Mouse (Mus musculus) kidney, adult 8-10 months (tissue): Measurements from ENCODE around the gene Fam71e1.

Source experiments
- DNase-seq, 2 experiments: peaks; one replicate each; pipeline ENCODE4 v3.0.0; 2022

The Fam71e1 gene

GRCm38 (mm10) chr7:44501563-44502115 is 5.3 kb downstream of the Fam71e1 start:
- peak; percentile 31 to 65 for DNase-seq

DNA sequence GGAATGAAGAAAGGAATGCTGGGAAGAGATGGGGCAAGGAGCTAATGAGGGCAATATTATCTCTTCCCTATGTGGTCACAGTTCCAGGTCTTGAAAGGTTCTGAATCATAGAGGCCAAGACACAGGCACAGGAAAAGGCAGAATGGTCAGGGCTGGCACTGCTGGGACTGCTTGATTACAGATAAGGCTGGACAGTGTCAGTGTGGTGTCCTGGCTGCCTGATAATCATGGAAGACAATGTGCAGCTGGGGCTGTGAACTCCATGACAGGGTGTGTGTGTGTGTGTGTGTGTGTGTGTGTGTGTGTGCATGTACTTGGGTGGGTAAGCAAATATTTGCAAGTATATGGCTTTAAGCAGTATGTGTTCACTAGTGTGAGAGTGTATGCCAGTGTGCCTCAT is 11.1 kb downstream of the Fam71e1 start:
- DNase-seq: no peak

DNA sequence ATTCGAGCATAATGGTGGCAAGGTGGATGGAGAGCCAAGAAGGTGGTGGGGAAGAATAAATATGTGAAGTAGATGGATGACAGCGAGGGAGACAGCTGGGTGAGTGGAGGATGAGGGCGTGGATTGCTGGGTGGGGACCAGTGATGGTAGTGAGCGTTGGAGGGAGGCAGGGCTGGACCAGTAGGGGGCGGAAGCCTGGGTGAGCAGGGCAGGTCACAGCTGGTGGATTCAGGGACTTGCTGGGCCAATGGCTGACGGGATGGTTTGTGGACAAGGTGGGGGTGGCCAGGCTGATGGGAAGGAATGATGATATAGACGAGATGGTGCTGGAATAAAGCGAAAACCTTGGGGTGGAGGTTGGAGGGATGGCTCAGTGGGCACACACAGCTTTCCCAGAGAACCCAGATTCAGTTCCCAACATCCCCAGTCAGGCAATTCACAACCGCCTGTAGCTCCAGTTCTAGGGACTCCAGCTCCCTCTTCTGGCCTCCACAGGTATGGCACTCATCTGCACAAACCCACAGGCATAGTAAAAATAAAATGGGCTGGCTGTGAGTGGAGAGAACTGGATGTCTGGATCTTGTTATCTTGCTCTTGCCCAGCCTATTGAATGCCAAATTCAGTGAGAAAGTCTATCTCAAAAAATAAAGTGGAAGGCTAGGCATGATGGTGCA is 23.0 kb downstream of the Fam71e1 start:
- DNase-seq: no peak

GRCm38 (mm10) chr7:44520990-44521389 is 24.6 kb downstream of the Fam71e1 start:
- no peak for DNase-seq

GRCm38 (mm10) chr7:44521710-44522109 is 25.3 kb downstream of the Fam71e1 start:
- peak in 1 of 2 experiments; percentile 65 for DNase-seq

- DNase-seq: no peak
Observed at GRCm38 (mm10) chr7:44523056-44523455, 26.7 kb downstream of the Fam71e1 start.

DNA sequence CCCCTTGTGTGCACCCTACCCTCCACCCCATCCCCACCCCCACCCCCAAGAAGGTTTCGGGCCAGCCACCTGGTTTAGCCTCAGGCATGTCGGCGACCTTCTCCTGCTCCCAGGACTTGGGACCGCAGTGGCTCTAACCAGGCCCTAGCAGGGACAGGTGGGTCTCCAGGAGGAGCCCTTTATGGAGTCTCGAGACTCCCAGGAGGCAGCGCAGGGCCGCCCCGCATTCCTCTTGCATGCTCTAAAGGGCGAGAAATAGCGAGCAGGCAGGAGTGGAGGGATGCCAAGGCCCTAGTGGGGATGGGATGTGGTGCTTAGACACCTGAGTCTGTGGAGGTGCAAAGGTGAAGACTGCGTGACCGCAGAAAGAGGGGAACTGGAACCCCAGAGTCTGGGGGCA is 28.1 kb downstream of the Fam71e1 start, which contains the start of gene Mybpc2:
Gene Mybpc2 (minus strand): TSS at position 155 of the 400 bp plus-strand sequence.
- DNase-seq: peak; percentile 34 to 41

- DNase-seq: peak; percentile 90 to 92
Observed at GRCm38 (mm10) chr7:44525126-44525832, 28.9 kb downstream of the Fam71e1 start.

DNA sequence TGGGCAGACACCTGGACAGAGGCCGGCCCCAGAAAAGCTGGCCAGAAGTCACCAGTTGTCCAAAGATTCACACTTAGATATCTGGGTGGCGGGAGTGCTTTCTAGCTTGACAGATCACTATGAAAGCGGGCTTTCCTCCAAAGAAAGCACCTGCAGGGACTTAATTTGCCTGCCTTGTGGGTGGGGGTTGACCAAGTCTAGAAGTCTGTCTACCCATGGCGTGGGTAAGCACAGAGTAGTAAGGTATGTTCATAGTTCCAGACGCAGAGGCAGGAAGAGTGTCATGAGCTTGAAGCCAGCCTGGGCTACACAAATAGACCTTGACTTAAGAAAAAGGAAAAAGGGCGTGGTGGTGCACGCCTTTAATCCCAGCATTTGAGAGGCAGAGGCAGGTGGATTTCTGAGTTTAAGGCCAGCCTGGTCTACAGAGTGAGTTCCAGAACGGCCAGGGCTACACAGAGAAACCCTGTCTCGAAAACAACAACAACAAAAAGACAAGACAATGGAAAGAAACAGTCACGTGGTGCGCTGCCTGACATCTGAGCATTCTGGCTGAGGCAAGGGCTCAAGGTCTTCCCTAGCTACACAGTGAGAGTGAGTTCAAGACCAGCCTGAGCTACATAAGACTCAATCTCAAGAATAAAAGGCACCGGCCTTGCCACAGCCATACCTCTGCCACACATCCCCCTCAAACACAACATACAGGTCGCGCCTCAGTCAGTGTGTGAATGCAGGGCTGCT is 30.2 kb downstream of the Fam71e1 start:
- DNase-seq: no peak

GRCm38 (mm10) chr7:44527483-44528398 is 31.4 kb downstream of the Fam71e1 start:
- peak; percentile 85 for DNase-seq

DNA sequence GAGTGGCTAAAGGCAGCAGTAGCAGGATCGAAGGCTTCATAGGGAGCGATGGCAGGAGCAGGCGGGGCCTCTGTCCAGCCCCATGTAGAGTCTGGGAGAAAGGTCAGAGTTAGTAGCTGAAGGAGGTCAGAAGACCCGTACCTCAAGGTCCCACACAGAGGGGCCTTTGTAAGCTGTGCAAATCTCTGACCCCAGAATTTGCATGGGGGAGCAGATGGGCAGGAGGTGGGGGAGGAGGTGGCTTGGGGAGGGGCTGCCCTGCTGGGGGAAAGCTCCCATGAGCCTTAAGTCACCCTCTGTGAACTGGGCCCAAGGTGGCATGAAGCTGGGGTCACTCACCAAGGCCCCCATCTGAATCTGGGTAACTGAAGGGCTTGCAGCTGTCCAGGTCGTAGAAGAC is 33.1 kb downstream of the Fam71e1 start:
- no peak for DNase-seq

- no peak for DNase-seq
Observed at GRCm38 (mm10) chr7:44530507-44530906, 34.1 kb downstream of the Fam71e1 start.

DNA sequence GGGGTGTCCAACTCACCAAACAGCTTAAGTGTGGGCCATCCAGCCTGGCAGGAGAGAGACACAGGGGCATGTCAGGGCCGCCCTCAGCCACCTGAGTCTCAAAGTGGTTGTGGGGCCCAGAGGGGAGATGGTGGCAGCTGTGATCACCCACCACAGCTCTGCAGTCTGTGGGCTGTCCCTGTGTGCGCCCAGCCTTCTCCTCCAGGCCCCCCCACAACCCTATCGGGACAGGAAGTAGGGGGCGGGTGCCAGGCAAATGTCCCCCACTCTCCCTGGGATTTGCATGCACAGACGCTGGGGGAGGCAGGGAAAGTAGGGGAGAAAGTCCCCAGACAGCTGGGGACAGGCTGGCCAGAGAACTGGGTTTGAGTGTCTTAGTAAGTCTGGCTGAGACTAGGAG is 34.8 kb downstream of the Fam71e1 start:
- DNase-seq: no peak

GRCm38 (mm10) chr7:44531946-44532732 is 35.8 kb downstream of the Fam71e1 start, which contains the start of gene Spib:
Gene Spib, minus strand, starts transcription at chr7:44532071.
- no peak for DNase-seq

DNA sequence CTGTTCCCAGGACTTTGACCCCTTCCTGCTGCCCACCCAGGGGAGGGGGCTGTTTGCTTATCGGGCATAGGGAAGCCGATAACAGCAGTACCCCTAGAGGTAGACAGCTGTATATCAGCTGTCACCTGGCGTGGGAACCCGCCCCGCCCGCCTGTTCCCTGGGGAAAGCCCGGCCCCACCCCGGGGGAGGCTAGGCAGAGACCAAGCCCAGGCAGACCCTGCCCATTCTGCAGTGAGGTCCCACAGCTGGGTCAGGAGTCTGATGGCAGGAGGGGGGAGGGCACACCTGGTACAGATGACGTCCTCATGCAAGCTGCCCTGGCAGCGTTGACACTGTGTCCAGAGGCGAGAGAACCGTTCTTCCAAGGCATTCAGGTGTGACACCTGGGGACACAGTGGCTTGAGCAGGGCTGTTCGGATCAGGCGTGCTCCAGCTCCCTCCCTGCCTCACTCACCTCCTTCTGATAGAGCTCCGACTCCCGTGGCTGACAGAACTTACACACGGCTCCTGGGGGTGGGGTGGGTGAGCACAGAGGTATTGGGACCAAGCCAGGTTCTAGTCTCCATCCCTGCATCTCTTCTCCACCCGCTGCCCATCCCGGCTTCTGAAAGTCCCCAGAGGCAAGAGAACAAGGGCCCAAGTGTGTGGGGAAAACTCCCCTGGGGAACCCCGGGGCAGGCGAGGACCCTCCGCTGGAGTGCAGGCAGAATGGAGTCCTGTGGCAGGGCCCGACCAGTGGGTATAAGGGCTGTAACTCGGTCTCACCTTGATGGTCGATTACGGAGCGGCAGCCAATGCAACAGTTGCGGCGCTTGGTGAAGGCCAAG is 36.8 kb downstream of the Fam71e1 start:
- DNase-seq: no peak

GRCm38 (mm10) chr7:44533746-44534045 is 37.3 kb downstream of the Fam71e1 start:
- DNase-seq: no peak

DNA sequence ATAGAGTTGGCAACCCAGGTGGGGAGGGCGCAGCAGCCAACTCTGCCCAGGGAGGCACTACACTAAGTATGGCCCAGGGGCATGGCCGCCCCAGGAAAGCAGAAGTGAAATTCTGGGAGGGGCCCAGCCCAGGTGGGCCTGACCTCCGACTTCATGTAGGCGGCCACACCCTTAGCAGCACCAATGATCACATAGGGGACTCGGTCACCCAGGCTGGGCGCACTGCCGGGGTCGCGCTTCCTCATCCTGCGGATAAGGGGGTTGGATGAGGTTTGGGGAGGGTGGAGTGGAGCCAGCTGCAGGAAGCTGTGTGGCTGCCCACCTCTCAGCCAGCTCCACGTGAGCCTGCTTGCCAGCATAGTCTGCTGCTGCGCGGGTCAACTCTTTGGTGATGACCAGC is 37.9 kb downstream of the Fam71e1 start:
- DNase-seq: no peak

- DNase-seq: no peak
Observed at GRCm38 (mm10) chr7:44534656-44535441, 38.5 kb downstream of the Fam71e1 start.

DNA sequence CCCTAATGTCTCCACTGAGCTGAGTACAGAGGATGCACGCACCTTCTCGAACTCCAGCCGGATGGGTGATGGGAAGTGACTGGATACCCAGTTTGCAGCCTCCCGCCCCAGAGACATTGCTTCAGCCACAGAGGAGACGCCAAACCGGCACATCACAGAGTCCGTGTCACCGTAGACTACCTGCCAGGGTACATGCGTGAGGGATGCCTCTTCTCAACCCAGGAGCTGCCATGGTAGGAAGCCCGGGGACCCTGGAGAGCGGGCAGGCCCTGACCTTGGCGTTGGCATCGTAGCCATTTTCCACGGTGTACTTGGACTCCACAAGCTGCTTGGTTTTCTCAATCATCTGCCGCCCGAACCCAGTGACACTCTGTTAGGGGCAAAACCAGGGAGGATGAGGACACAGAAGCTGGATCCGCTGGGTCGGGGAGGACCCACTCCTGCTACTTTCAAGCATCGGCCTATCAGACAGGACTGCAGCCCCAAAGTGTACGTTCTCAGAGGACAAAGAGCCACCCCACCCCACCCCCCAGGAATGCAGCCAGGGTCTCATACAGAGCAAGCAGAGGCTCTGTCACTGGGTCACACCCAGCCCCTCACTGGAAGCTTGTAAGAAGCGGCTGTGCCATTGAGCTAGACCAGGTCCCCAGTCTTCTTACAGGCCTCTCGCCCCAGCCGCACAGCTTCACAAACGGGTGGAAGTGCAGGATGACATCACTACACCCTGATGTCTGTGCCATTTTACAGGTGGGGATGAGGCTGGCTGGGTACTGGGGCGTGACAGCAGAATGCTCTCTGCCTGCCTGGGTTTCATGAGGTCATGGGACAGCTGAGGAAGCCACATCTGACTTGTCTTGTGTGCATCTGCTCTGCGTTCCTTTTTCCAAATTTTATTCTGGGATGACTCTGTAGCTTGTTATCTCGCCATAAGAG is 39.5 kb downstream of the Fam71e1 start:
- no peak for DNase-seq
